Mouse (Mus musculus) hindbrain, postnatal 0 days (tissue): ENCODE data around the gene Nck2. TPM values are rescaled to one million over a fixed set of nuclear protein-coding genes. Genes with fewer than 3 reads are reported as not detected.
A peak's percentile ranks its signal among the peaks of the same experiment; 100 is the strongest.

Experiments
- ATAC-seq: fragments of 200-750 bp; cut with Nextera tagmentation; 2 replicates; pipeline ENCODE4 v1.8.0; 2017; ENCODE audit warnings: mild to moderate bottlenecking, moderate TSS enrichment, moderate library complexity
- DNase-seq: peaks from one replicate; pipeline ENCODE4 v3.0.0-alpha.2; 2015; ENCODE audit warnings: low spot score
- H3K27ac ChIP-seq: fragments of 300-500 bp; sonication (generic); 2 replicates; pipeline ENCODE4 v1.5.1; 2014; ENCODE audit warnings: mild to moderate bottlenecking
- H3K27me3 ChIP-seq: fragments of 300-500 bp; sonication (generic); 2 replicates; pipeline ENCODE4 v1.6.1; 2014; ENCODE audit warnings: low read length, mixed read lengths; ENCODE audit not compliant: insufficient read depth
- H3K36me3 ChIP-seq: fragments of 300-500 bp; sonication (generic); 2 replicates; pipeline ENCODE4 v1.6.1; 2014; ENCODE audit warnings: low read length, mixed read lengths; ENCODE audit not compliant: insufficient read depth
- H3K4me1 ChIP-seq: fragments of 300-500 bp; sonication (generic); 2 replicates; pipeline ENCODE4 v1.6.1; 2014; ENCODE audit warnings: antibody characterized with exemption, low read length, mixed read lengths; ENCODE audit not compliant: insufficient read depth
- H3K4me2 ChIP-seq: fragments of 300-500 bp; sonication (generic); 2 replicates; pipeline ENCODE4 v1.6.1; 2014; ENCODE audit warnings: low read depth, mild to moderate bottlenecking, low read length, moderate library complexity, mixed read lengths
- H3K4me3 ChIP-seq: fragments of 300-500 bp; sonication (generic); 2 replicates; pipeline ENCODE4 v1.5.1; 2014; ENCODE audit warnings: low read length
- H3K9ac ChIP-seq: fragments of 300-500 bp; sonication (generic); replicated peaks from 2 replicates; pipeline ENCODE4 v1.6.1; 2014; ENCODE audit warnings: mild to moderate bottlenecking, low read length, moderate library complexity, mixed read lengths
- H3K9me3 ChIP-seq: fragments of 300-500 bp; sonication (generic); 2 replicates; pipeline ENCODE4 v1.6.1; 2016; ENCODE audit warnings: low read length, mixed read lengths
- CTCF ChIP-seq: IDR thresholded peaks from 2 replicates; pipeline ENCODE4 v1.5.1; 2016; ENCODE audit warnings: antibody characterized with exemption, control low read depth, low read depth
- WGBS: fragments of 180-500 bp; shearing (Covaris S2); extraction: QIAGEN DNeasy Blood & Tissue Kit; methylation state at CpG from one replicate; pipeline ENCODE4 v1.1.7; 2014; 5-methylcytosine and 5-hydroxymethylcytosine counted together
- polyA plus RNA-seq: library from polyadenylated mRNA; unstranded; fragments of >200 nt; fragmentation: Nextera tagmentation; extraction: Ambion mirVana; gene quantifications from 2 replicates; pipeline ENCODE4 v1.2.1, GENCODE M21; 2015
- total RNA-seq: library from RNA; depleted of rRNA; stranded (reverse); fragments of >200 nt; gene quantifications from 2 replicates; pipeline ENCODE4 v1.2.3, GENCODE M21; 2014

Gene Nck2
- total and polyA plus RNA-seq, 2 experiments from 2014 or later = 32.2 to 65.1 TPM

DNA sequence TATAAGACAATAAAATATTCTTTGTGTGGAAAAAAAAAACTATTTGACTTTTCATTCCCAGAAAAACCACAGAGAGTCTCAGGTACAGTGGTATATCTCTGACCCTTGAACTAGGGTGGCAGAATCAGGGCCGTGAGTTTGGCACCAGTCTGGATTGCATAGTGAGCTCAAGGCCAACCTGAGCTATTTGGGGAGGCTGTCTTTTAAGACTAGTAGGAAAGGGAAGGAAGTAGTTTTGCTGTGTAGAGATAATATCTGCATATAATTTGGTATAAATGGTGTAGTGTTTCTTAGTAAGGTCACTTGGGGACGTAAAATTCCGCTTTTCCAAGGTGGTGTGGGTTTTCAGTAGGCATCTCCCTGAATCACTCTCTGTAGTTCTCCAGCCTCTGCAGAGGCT lies 62.3 kb downstream of the Nck2 start:
- H3K9me3 ChIP-seq = no peaks in the 10 kb centered on the region
- ATAC-seq (no peak), DNase-seq (no peak)
- 0 out of 2 replicates have a peak, but pooled peaks cover 5% of the 10 kb centered on the region for H3K4me1 ChIP-seq
- WGBS = 92% methylated on average over 3 of the region's 3 CpGs
- H3K4me3 ChIP-seq = no peak overlapping the region
- H3K9ac ChIP-seq = no peak overlapping the region
- 0 out of 2 replicates have a peak, but pooled peaks cover 3% of the 10 kb centered on the region for H3K36me3 ChIP-seq
- TF ChIP-seq CTCF = no peak
- no peaks in the 10 kb centered on the region for H3K27me3 ChIP-seq
- no peak overlapping the region for H3K4me2 ChIP-seq
- no peak overlapping the region for H3K27ac ChIP-seq

DNA sequence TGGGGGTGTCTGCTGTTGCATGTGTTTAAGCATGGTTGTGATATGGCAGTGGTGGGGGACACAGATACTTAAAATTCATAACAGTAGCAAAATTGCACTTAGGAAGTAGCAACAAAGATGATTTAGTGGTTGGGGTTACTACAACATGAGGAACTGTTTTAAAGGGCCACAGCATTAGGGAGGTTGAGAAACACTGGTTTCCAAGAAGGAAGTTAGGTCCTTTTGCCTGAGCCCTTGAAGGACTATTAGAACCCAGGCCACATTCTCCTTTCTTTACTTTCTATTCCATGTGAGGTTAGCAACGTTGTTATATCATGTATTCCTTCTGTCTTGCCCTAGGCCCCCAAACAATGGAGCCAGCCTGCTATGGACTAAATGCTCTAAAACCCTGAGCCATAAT lies 63.4 kb downstream of the Nck2 start:
- no peaks in the 10 kb centered on the region for H3K27me3 ChIP-seq
- TF ChIP-seq CTCF = no peak
- 0 out of 2 replicates have a peak, but pooled peaks cover 5% of the 10 kb centered on the region for H3K4me1 ChIP-seq
- H3K4me3 ChIP-seq = no peak overlapping the region
- H3K9ac ChIP-seq = no peak overlapping the region
- DNase-seq (no peak), ATAC-seq (no peak)
- 0 out of 2 replicates have a peak, but pooled peaks cover 3% of the 10 kb centered on the region for H3K36me3 ChIP-seq
- WGBS = 75% methylated on average over 1 of the region's 1 CpGs
- no peak overlapping the region for H3K27ac ChIP-seq
- no peak overlapping the region for H3K4me2 ChIP-seq
- H3K9me3 ChIP-seq = no peaks in the 10 kb centered on the region

DNA sequence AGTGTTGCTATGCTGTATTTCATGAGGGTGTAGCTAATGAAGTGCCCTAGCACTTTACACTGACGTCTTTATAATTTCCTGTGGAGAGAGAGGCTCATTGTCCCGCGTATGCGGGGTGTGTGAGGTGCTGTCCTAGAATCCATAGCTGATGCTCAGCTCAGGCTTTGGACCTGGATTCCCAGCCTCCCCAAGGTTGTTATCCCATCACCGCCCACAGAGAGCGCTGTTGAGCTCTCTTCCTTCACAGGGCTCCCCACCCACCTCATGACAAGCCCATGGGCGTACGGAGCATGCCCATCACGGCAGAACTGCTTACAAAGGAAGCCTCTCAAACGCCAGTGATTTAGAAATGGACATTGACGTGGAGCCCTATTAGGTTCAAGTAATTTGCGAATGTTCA lies 66.9 kb downstream of the Nck2 start:
- no peaks in the 10 kb centered on the region for H3K9me3 ChIP-seq
- no peak overlapping the region for H3K4me2 ChIP-seq
- no peak overlapping the region for H3K27ac ChIP-seq
- ATAC-seq = peak; percentile 43
- H3K4me1 ChIP-seq = no peaks in the 10 kb centered on the region
- H3K4me3 ChIP-seq = no peak overlapping the region
- H3K27me3 ChIP-seq = no peaks in the 10 kb centered on the region
- no peak for DNase-seq
- H3K36me3 ChIP-seq = 0 out of 2 replicates have a peak, but pooled peaks cover 3% of the 10 kb centered on the region
- 83% methylated on average over 12 of the region's 12 CpGs for WGBS
- peak; percentile 40; the same call in 1 of the 2 replicates for TF ChIP-seq CTCF
- H3K9ac ChIP-seq = no peak overlapping the region

DNA sequence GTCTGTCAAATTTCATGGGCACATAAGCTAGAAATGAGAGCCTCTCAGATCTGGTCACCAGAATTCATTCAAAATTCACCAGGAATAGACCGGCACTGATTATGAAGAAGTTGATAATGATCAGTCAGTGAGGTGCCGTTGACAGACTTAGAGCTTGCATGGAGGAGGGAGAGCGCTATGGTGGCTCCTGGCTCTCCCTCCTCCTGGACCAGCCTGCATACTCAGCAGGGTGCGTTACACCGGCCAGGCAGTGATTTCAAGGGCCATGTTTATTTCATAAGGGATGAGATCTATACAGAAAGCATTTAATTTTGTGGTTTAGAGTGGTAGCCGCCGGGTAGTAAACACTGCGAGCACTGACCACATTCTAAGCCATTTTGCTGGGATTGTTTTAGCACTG lies 67.3 kb downstream of the Nck2 start:
- 83% methylated on average over 8 of the region's 8 CpGs for WGBS
- H3K9me3 ChIP-seq = no peaks in the 10 kb centered on the region
- H3K9ac ChIP-seq = no peak overlapping the region
- H3K36me3 ChIP-seq = 0 out of 2 replicates have a peak, but pooled peaks cover 3% of the 10 kb centered on the region
- H3K4me2 ChIP-seq = no peak overlapping the region
- DNase-seq (no peak), ATAC-seq (peak; percentile 47; the same call in 1 of the 2 replicates)
- no peak for TF ChIP-seq CTCF
- no peaks in the 10 kb centered on the region for H3K27me3 ChIP-seq
- H3K27ac ChIP-seq = no peak overlapping the region
- H3K4me1 ChIP-seq = no peaks in the 10 kb centered on the region
- H3K4me3 ChIP-seq = no peak overlapping the region

DNA sequence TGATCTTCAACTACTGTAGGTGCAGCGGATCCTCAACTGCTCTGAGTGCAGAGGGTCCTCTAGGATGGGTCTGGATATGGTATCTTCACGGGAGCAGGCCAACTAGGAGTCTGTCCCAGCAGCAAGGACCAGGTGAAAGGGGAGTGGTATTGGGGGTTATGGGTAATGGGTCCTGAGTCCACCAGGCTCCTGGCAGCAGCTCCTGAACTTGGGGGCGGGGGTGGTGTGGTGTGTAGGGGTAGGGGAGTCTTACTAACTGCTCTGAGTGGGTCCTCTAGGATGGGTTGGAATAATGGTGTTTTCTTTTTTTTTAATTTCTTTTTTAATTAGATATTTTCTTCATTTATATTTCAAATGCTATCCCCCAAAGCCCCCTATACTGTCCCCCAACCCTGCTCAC lies 73.0 kb downstream of the Nck2 start:
- no peak for ATAC-seq
- no peak overlapping the region for H3K27ac ChIP-seq
- no peak overlapping the region for H3K4me3 ChIP-seq
- 100% methylated on average over 3 of the region's 3 CpGs for WGBS
- no peak for DNase-seq
- H3K4me2 ChIP-seq = no peak overlapping the region
- H3K27me3 ChIP-seq = no peaks in the 10 kb centered on the region
- H3K9me3 ChIP-seq = no peaks in the 10 kb centered on the region
- H3K36me3 ChIP-seq = no peaks in the 10 kb centered on the region
- no peak overlapping the region for H3K9ac ChIP-seq
- H3K4me1 ChIP-seq = no peaks in the 10 kb centered on the region
- no peak for TF ChIP-seq CTCF

DNA sequence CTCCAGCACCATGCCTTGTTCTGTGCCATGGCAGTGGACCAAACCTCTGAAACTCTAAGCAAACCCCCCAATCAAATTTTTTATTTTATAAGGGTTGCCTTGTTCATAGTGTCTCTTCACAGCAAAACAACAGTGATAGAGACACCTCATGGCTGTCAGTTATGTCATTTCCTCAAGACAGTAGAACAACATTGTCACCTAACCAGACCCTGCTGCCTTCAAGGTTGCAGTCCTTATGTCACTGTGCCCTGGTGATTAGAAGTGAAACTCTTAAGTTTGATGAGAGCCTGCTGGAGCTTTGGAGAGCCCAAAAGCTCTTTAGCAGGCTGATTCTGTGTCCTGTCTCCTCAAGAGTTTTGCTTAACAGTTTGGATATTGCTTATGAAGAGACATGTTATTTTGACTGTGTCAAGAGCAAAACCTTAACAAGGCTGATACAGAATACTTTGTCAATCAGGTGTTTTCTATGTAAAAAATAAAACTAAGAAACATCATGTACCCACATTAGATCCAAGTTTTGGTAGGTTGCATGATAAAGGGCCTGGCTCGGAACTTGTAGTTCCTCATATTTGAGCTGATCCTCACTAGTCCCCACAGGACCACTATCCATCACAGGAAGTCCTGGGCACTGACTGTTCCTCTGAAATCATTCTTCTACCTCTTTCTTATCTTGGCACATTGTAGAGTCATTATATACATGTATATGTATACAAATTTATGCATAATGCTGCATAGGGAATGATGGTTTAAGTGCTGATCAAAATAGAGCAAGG lies 76.0 kb downstream of the Nck2 start:
- Histone ChIP-seq H3K36me3 (no peaks in the 10 kb centered on the region), H3K27me3 (no peaks in the 10 kb centered on the region), H3K4me3 (no peak overlapping the region), H3K9ac (no peak overlapping the region), H3K4me2 (no peak overlapping the region), H3K9me3 (no peaks in the 10 kb centered on the region), H3K4me1 (no peaks in the 10 kb centered on the region), H3K27ac (no peak overlapping the region)
- DNase-seq (no peak), ATAC-seq (no peak)
- 96% methylated on average over 1 of the region's 1 CpGs for WGBS
- no peak for TF ChIP-seq CTCF

DNA sequence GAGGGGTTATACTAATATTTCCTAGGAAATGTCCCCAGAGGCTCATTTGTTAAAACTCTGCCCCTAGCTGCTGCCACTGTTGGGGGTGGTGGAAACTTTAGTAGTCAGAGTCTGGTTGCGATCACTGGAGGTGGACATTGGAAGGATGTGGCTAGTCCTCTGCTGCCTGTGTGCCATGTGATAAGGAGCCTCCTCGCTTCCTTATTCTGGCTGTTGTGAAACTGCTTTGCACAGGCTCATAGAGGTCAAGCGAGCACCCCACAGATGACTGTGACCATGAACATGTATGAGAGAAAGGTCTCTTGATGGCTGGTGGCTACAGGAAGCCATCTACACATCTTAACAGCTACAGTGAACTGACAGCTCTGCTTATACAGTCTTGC lies 76.6 kb downstream of the Nck2 start:
- H3K9me3 ChIP-seq = no peaks in the 10 kb centered on the region
- no peak for ATAC-seq
- H3K27me3 ChIP-seq = no peaks in the 10 kb centered on the region
- no peak for DNase-seq
- H3K36me3 ChIP-seq = no peaks in the 10 kb centered on the region
- WGBS = 97% methylated on average over 3 of the region's 3 CpGs
- H3K4me1 ChIP-seq = no peaks in the 10 kb centered on the region
- no peak overlapping the region for H3K4me2 ChIP-seq
- H3K4me3 ChIP-seq = no peak overlapping the region
- H3K9ac ChIP-seq = no peak overlapping the region
- TF ChIP-seq CTCF = no peak
- no peak overlapping the region for H3K27ac ChIP-seq
